Mouse (Mus musculus): ENCODE results near the gene Neurl2. TPM values are rescaled to one million over a fixed set of nuclear protein-coding genes. Genes with fewer than 3 reads are reported as not detected.

Gene Neurl2
- polyA plus RNA-seq, 1 experiment from 2014 or later, result 50.6 TPM

DNA sequence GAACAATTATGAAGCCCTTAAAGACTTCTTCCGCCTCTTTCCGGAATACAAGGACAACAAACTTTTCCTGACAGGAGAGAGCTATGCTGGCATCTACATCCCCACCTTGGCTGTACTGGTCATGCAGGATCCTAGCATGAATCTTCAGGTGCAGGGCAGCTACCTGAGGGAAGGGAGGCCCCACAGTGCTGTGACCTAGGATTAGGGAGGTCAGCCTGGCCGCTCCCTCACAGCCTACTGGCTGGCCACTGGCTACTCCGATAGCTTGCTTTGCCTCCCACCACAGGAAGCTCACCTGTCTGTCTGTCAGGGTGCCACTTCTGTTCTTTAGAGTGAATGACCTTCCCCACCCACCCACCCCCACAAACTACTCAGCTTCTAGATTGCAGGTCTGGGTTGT lies 1.9 kb upstream of the Neurl2 start:
- Histone ChIP-seq H3K9ac (ENCODE audit: low read length) (0 out of 2 replicates have a peak overlapping the region, but pooled peaks have one; percentile 89), H3K9me3 (replicated peaks; ENCODE audit: control insufficient read depth, low read length) (no peaks in the 10 kb centered on the region), H3K4me1 (ENCODE audit: control insufficient read depth, insufficient read depth, low read length) (peaks cover 15% of the 10 kb centered on the region), H3K27ac (ENCODE audit: low read length) (no peak overlapping the region), H3K4me2 (ENCODE audit: low read depth, low read length) (peak overlapping the region; percentile 97; the same call in 1 of the 2 replicates), H3K36me3 (ENCODE audit: control insufficient read depth, insufficient read depth) (peaks cover 38% of the 10 kb centered on the region), H3K27me3 (ENCODE audit: control insufficient read depth, insufficient read depth, low read length) (no peaks in the 10 kb centered on the region), H3K4me3 (ENCODE audit: low read length) (peak overlapping the region; percentile 75; the same call in 1 of the 2 replicates)
- 90% methylated on average over 4 of the region's 4 CpGs for WGBS
- ATAC-seq (replicated peaks; ENCODE audit: extremely low read depth, insufficient read depth, low FRiP score), result no peak

DNA sequence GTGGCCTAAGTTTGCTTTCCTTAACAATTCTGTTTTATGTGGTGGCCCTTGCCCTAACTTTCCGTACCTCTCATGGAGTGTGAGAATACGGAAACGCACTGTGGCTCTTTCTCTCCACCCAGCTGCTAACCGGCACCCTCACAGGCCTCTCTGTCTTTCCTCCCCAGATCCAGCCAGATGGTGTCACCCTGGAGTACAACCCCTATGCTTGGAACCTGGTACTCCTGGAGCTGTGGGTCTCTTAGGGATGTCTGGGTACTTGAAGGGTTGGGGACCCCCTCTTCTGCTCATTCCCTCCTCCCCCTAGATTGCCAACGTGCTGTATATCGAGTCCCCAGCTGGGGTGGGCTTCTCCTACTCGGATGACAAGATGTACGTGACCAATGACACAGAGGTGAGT lies 1.3 kb upstream of the Neurl2 start:
- no peak for ATAC-seq (replicated peaks; ENCODE audit: extremely low read depth, insufficient read depth, low FRiP score)
- Histone ChIP-seq H3K9ac (ENCODE audit: low read length) (peak overlapping the region; percentile 89), H3K4me1 (ENCODE audit: control insufficient read depth, insufficient read depth, low read length) (peaks cover 15% of the 10 kb centered on the region), H3K27me3 (ENCODE audit: control insufficient read depth, insufficient read depth, low read length) (no peaks in the 10 kb centered on the region), H3K9me3 (replicated peaks; ENCODE audit: control insufficient read depth, low read length) (no peaks in the 10 kb centered on the region), H3K4me3 (ENCODE audit: low read length) (peak overlapping the region; percentile 75), H3K27ac (ENCODE audit: low read length) (peak overlapping the region; percentile 99), H3K36me3 (ENCODE audit: control insufficient read depth, insufficient read depth) (peaks cover 35% of the 10 kb centered on the region), H3K4me2 (ENCODE audit: low read depth, low read length) (peak overlapping the region; percentile 97)
- WGBS, result 40% methylated on average over 8 of the region's 8 CpGs

DNA sequence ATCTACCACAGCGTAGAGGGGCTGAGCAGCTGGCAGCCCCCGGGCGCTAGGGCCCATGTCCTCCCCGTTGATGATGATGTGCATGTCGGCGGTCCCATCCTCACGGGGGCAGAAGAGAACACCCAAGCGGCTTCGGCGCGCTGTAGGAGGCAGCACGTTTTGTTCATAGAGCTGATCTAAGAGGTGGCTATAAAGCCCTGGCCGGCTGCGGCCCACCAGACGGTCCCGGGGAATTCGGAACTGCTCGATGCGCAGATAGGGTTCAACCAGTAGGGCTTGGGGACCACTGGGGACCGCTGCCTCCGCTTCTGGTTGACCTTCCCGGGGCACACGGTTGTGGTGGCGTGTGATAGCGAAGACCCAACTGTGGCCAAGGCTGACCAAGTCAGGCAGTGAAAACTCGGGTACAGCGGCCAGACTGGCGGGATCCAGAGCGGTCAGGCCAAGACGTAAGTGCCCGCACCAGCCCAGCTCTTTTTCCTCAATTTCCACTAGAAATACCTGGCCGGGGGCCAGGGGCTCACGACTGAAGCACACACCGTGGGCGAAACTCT lies 431 bp downstream of the Neurl2 start, which contains the start of gene Ctsa:
TSS of gene Ctsa (plus strand) at position 126 of the 554 bp plus-strand sequence.
- Histone ChIP-seq H3K9me3 (replicated peaks; ENCODE audit: control insufficient read depth, low read length) (no peaks in the 10 kb centered on the region), H3K27me3 (ENCODE audit: control insufficient read depth, insufficient read depth, low read length) (no peaks in the 10 kb centered on the region), H3K4me1 (ENCODE audit: control insufficient read depth, insufficient read depth, low read length) (peaks cover 15% of the 10 kb centered on the region), H3K9ac (ENCODE audit: low read length) (peak within 1 kb of the TSS; percentile 89), H3K4me2 (ENCODE audit: low read depth, low read length) (peak within 1 kb of the TSS; percentile 97), H3K36me3 (ENCODE audit: control insufficient read depth, insufficient read depth) (peaks cover 18% of the 10 kb centered on the region), H3K4me3 (ENCODE audit: low read length) (peak within 1 kb of the TSS; percentile 75), H3K27ac (ENCODE audit: low read length) (peak within 1 kb of the TSS; percentile 99)
- peak; percentile 79 for ATAC-seq (replicated peaks; ENCODE audit: extremely low read depth, insufficient read depth, low FRiP score)
- WGBS, result under 1% methylated on average over 35 of the region's 35 CpGs

DNA sequence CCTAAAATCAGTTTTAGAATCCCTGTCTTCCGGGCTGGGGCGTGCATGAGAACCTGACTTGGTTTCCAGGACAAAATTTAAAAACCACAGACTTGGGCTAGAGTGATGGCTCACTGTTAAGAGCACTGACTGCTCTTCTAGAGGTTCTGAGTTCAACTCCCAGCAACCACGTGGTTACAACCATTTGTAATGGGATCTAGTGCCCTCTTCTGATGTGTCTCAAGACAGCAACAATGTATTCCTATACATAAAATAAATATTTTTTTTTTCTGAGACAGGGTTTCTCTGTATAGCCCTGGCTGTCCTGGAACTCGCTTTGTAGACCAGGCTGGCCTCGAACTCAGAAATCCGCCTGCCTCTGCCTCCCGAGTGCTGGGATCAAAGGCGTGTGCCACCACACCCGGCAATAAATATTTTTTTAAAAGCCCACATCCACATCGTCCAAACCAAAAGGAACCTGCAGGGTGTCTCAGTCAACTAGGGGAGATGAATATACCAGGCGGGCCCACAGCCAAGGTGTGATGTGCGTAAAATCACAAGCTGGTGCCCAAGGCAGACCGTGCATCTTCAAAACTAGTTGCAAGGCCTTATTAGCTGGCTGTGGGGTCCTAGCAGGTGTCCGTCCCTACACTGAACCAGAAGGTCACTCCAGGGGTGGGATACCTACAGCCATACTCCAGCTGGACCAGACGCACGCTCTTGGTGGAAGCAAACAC lies 1.1 kb downstream of the Neurl2 start:
- 55% methylated on average over 16 of the region's 16 CpGs for WGBS
- H3K27me3 ChIP-seq (ENCODE audit: control insufficient read depth, insufficient read depth, low read length), result no peaks in the 10 kb centered on the region
- H3K36me3 ChIP-seq (ENCODE audit: control insufficient read depth, insufficient read depth), result peaks cover 18% of the 10 kb centered on the region
- peak overlapping the region; percentile 89 for H3K9ac ChIP-seq (ENCODE audit: low read length)
- H3K4me3 ChIP-seq (ENCODE audit: low read length), result peak overlapping the region; percentile 75
- peak overlapping the region; percentile 99 for H3K27ac ChIP-seq (ENCODE audit: low read length)
- H3K4me2 ChIP-seq (ENCODE audit: low read depth, low read length), result peak overlapping the region; percentile 97
- H3K4me1 ChIP-seq (ENCODE audit: control insufficient read depth, insufficient read depth, low read length), result peaks cover 15% of the 10 kb centered on the region
- H3K9me3 ChIP-seq (replicated peaks; ENCODE audit: control insufficient read depth, low read length), result no peaks in the 10 kb centered on the region
- no peak for ATAC-seq (replicated peaks; ENCODE audit: extremely low read depth, insufficient read depth, low FRiP score)

DNA sequence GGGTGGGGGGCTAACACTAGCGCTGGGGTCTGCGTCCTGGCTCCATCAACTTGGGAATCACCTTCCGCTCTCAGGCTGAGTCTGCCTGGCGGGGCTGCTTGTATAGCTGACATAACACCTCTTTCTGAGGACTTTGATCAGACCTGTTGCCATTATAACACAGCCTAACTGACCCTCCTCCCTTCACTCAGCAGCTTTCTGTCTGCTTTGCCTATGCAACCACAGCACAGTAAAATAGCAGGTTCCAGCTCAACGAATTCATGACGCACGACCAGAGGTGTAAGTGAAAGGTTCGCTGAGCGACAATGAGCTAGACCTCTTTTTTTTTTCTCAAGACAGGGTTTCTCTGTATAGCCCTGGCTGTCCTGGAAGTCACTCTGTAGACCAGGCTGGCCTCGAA lies 2.2 kb downstream of the Neurl2 start:
- no peaks in the 10 kb centered on the region for H3K9me3 ChIP-seq (replicated peaks; ENCODE audit: control insufficient read depth, low read length)
- H3K36me3 ChIP-seq (ENCODE audit: control insufficient read depth, insufficient read depth), result peaks cover 15% of the 10 kb centered on the region
- H3K4me2 ChIP-seq (ENCODE audit: low read depth, low read length), result no peak overlapping the region
- H3K27ac ChIP-seq (ENCODE audit: low read length), result no peak overlapping the region
- no peaks in the 10 kb centered on the region for H3K27me3 ChIP-seq (ENCODE audit: control insufficient read depth, insufficient read depth, low read length)
- ATAC-seq (replicated peaks; ENCODE audit: extremely low read depth, insufficient read depth, low FRiP score), result no peak
- whole genome bisulfite sequencing, result 82% methylated on average over 10 of the region's 10 CpGs
- H3K4me1 ChIP-seq (ENCODE audit: control insufficient read depth, insufficient read depth, low read length), result peaks cover 15% of the 10 kb centered on the region
- no peak overlapping the region for H3K4me3 ChIP-seq (ENCODE audit: low read length)
- H3K9ac ChIP-seq (ENCODE audit: low read length), result no peak overlapping the region

DNA sequence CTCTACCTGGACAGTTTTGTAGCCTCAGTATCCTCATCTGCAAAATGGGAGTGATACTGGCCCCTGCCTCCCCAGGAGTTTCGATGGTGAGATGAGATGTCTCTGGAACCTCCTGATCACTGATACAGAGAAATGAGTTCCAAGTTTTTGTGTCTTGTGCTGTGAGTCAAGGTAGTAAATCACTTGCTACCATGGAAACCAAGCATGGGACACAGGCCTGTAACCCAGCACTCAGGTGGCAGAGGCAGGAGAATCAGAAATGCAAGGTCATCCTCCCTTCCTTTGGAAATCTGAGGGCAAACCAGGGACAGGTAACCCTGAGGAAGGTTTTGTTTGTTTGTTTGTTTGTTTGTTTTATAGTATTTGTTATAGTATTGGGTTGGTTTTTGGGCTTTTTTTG lies 4.2 kb downstream of the Neurl2 start:
- no peak for ATAC-seq (replicated peaks; ENCODE audit: extremely low read depth, insufficient read depth, low FRiP score)
- WGBS, result 97% methylated on average over 1 of the region's 1 CpGs
- no peaks in the 10 kb centered on the region for H3K9me3 ChIP-seq (replicated peaks; ENCODE audit: control insufficient read depth, low read length)
- no peak overlapping the region for H3K4me3 ChIP-seq (ENCODE audit: low read length)
- no peak overlapping the region for H3K27ac ChIP-seq (ENCODE audit: low read length)
- H3K4me2 ChIP-seq (ENCODE audit: low read depth, low read length), result no peak overlapping the region
- H3K36me3 ChIP-seq (ENCODE audit: control insufficient read depth, insufficient read depth), result peaks cover 25% of the 10 kb centered on the region
- no peak overlapping the region for H3K9ac ChIP-seq (ENCODE audit: low read length)
- no peaks in the 10 kb centered on the region for H3K27me3 ChIP-seq (ENCODE audit: control insufficient read depth, insufficient read depth, low read length)
- H3K4me1 ChIP-seq (ENCODE audit: control insufficient read depth, insufficient read depth, low read length), result peaks cover 3% of the 10 kb centered on the region

DNA sequence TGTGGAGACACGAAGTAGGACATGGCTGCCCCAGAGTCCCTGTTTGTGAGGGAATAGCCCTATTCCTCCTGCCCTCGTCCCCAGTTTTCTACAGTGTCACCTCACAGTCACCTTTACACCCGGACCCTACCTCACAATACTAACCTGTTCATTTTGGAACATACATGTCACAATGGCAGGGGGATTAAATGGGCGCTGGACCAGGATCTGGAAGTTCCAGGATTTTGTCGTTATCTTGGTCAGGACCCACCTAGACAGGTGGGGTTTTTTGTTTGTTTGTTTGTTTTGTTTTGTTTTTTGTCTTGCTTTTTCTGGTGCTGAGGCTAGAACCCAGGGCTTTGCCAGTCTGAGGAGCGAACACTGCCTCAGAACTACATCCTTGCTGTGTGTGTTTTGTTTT lies 4.8 kb downstream of the Neurl2 start, which contains the start of gene Spata25:
TSS of gene Spata25 (minus strand) at position 101 of the 400 bp plus-strand sequence.
- no peak for ATAC-seq (replicated peaks; ENCODE audit: extremely low read depth, insufficient read depth, low FRiP score)
- Histone ChIP-seq H3K36me3 (ENCODE audit: control insufficient read depth, insufficient read depth) (peaks cover 25% of the 10 kb centered on the region), H3K9me3 (replicated peaks; ENCODE audit: control insufficient read depth, low read length) (no peaks in the 10 kb centered on the region), H3K9ac (ENCODE audit: low read length) (no peak within 1 kb of the TSS), H3K4me1 (ENCODE audit: control insufficient read depth, insufficient read depth, low read length) (peaks cover 6% of the 10 kb centered on the region; the same call in 1 of the 2 replicates), H3K27ac (ENCODE audit: low read length) (no peak within 1 kb of the TSS), H3K27me3 (ENCODE audit: control insufficient read depth, insufficient read depth, low read length) (no peaks in the 10 kb centered on the region), H3K4me2 (ENCODE audit: low read depth, low read length) (no peak within 1 kb of the TSS), H3K4me3 (ENCODE audit: low read length) (no peak within 1 kb of the TSS)
- WGBS, result 80% methylated on average over 6 of the region's 6 CpGs

DNA sequence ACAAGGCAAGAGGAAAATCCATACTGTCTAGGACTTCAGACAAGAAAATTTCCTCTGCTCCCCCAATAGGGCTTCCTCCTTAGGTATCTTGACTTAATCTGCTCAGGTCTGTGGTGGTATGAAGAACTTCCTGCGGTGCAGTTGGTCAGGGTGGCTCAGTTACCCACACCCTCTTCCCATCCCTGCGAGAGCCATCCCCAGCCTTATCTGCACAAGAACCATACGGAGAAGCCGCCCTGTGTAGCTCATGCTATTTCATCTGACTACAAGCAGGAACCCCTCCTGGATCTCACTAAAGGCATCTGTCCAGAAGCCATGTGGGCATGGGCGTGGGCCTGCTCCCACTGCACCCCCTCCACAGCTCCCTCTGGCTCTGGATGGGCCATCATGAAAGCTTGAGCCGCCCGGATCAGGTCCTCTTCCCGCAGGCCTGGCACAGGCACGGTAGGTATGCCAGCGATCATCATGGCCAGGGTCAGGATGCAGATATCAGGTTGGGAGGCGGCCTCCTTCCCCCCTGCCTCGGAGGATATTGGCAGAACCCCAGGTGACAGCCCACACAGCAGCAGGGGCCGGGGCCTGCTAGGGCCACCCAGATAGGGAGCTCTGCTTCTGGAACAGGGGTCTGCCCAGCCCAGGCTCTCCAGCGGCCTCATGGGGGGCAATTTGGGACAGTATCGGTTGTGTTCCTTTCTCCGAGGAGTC lies 6.0 kb downstream of the Neurl2 start:
- peaks cover 25% of the 10 kb centered on the region for H3K36me3 ChIP-seq (ENCODE audit: control insufficient read depth, insufficient read depth)
- no peak overlapping the region for H3K9ac ChIP-seq (ENCODE audit: low read length)
- no peak for ATAC-seq (replicated peaks; ENCODE audit: extremely low read depth, insufficient read depth, low FRiP score)
- no peaks in the 10 kb centered on the region for H3K27me3 ChIP-seq (ENCODE audit: control insufficient read depth, insufficient read depth, low read length)
- H3K27ac ChIP-seq (ENCODE audit: low read length), result no peak overlapping the region
- no peaks in the 10 kb centered on the region for H3K9me3 ChIP-seq (replicated peaks; ENCODE audit: control insufficient read depth, low read length)
- no peak overlapping the region for H3K4me2 ChIP-seq (ENCODE audit: low read depth, low read length)
- no peak overlapping the region for H3K4me3 ChIP-seq (ENCODE audit: low read length)
- peaks cover 7% of the 10 kb centered on the region; the same call in 1 of the 2 replicates for H3K4me1 ChIP-seq (ENCODE audit: control insufficient read depth, insufficient read depth, low read length)
- WGBS, result 75% methylated on average over 16 of the region's 16 CpGs

DNA sequence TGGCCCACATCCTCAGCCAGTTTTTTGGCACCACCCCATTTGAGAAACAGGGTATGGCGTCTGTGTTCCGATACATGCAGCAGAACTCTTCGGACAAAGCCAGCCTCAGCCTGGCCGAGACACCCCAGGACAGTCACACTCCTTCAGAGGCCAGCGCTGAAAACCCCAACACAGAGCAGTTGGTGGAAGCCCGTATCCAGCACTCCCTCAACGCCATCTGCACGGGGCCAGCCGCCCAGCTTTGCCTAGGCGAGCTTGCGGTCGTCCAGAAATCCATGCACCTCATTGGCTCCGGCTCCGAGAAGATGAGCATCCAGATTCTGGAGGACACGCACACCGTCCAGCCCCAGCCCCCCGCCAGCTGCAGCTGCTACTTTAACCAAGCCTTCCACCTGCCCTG lies 7.7 kb downstream of the Neurl2 start:
- Histone ChIP-seq H3K36me3 (ENCODE audit: control insufficient read depth, insufficient read depth) (peaks cover 25% of the 10 kb centered on the region), H3K9me3 (replicated peaks; ENCODE audit: control insufficient read depth, low read length) (no peaks in the 10 kb centered on the region), H3K9ac (ENCODE audit: low read length) (no peak overlapping the region), H3K27ac (ENCODE audit: low read length) (no peak overlapping the region), H3K27me3 (ENCODE audit: control insufficient read depth, insufficient read depth, low read length) (no peaks in the 10 kb centered on the region), H3K4me3 (ENCODE audit: low read length) (no peak overlapping the region), H3K4me2 (ENCODE audit: low read depth, low read length) (no peak overlapping the region), H3K4me1 (ENCODE audit: control insufficient read depth, insufficient read depth, low read length) (peaks cover 6% of the 10 kb centered on the region; the same call in 1 of the 2 replicates)
- ATAC-seq (replicated peaks; ENCODE audit: extremely low read depth, insufficient read depth, low FRiP score), result no peak
- 93% methylated on average over 17 of the region's 17 CpGs for WGBS

All from heart, embryonic 16.5 days (tissue).